Mouse (Mus musculus): Measurements from ENCODE around the gene Cd79a.

GRCm38 (mm10) chr7:24897224-24897623, at the start of gene Cd79a:
- TF ChIP-seq HCFC1 (IDR thresholded peaks at IDR 0.05; ENCODE audit: borderline replicate concordance, insufficient read depth, low read length) (no peak), ZC3H11A (IDR thresholded peaks at IDR 0.05; ENCODE audit: borderline replicate concordance, low read depth, low read length) (no peak), ZNF384 (IDR thresholded peaks at IDR 0.05; ENCODE audit: low read depth, low read length) (no peak), MAFK (IDR thresholded peaks at IDR 0.05; ENCODE audit: insufficient read depth, low read depth, low read length) (no peak), CHD2 (IDR thresholded peaks at IDR 0.05; ENCODE audit: low read depth, low read length) (no peak)

Data from ES-E14 (cell line).